Mouse (Mus musculus) limb, embryonic 10.5 days (tissue): ENCODE results near the gene Exoc4. TPM values are rescaled to one million over a fixed set of nuclear protein-coding genes. Genes with fewer than 3 reads are reported as not detected.

Source experiments
- DNase-seq: peaks from one replicate; pipeline ENCODE4 v3.0.0-alpha.2; 2017; ENCODE audit warnings: low spot score
- H3K27ac ChIP-seq: fragments of 300-500 bp; sonication (generic); 2 replicates; pipeline ENCODE4 v1.5.1; 2016; ENCODE audit warnings: mild to moderate bottlenecking
- H3K27me3 ChIP-seq: fragments of 300-500 bp; sonication (generic); 2 replicates; pipeline ENCODE4 v1.6.1; 2016; ENCODE audit warnings: low read depth, mild to moderate bottlenecking; ENCODE audit not compliant: poor library complexity, severe bottlenecking
- H3K36me3 ChIP-seq: fragments of 300-500 bp; sonication (generic); 2 replicates; pipeline ENCODE4 v1.6.1; 2016; ENCODE audit warnings: mild to moderate bottlenecking, moderate library complexity
- H3K4me1 ChIP-seq: fragments of 300-500 bp; sonication (generic); 2 replicates; pipeline ENCODE4 v1.6.1; 2016
- H3K4me3 ChIP-seq: fragments of 300-500 bp; sonication (generic); 2 replicates; pipeline ENCODE4 v1.5.1; 2016; ENCODE audit warnings: mild to moderate bottlenecking, moderate library complexity
- H3K9me3 ChIP-seq: fragments of 300-500 bp; sonication (generic); replicated peaks from 2 replicates; pipeline ENCODE4 v1.6.1; 2016; ENCODE audit warnings: mild to moderate bottlenecking
- WGBS: fragments of 180-500 bp; shearing (Covaris S2); methylation state at CpG from one replicate; pipeline ENCODE4 v1.1.7; 2016; 5-methylcytosine and 5-hydroxymethylcytosine counted together
- polyA plus RNA-seq: library from polyadenylated mRNA; unstranded; fragments of >200 nt; fragmentation: Nextera tagmentation; extraction: Ambion mirVana; gene quantifications from 2 replicates; pipeline ENCODE4 v1.2.1, GENCODE M21; 2016

The Exoc4 gene
- polyA plus RNA-seq, 1 experiment from 2014 or later = 28.7 TPM

DNA sequence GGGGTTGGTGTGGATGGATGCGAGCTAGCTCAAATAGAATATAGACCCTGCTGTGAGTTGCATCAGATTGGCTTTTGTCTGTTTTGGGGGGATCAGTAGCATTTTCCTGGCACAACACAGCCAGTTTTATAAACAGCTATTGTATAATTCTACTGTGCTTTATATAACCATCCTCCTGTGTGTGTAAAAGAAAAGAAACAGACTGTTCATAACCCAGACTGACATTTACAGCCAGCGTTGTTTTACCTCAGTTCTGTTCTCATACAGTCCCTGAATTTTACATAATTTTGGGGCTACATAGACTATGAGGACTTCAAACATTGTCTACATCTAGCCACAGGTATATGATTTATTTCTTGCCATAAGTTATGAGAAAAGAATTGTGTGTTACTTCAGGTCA lies 204.9 kb downstream of the Exoc4 start:
- H3K9me3 ChIP-seq = no peaks in the 10 kb centered on the region
- H3K27me3 ChIP-seq = no peaks in the 10 kb centered on the region
- WGBS = 97% methylated on average over 2 of the region's 2 CpGs
- H3K4me3 ChIP-seq = no peak overlapping the region
- H3K4me1 ChIP-seq = no peaks in the 10 kb centered on the region
- DNase-seq = no peak
- H3K36me3 ChIP-seq = no peaks in the 10 kb centered on the region
- no peak overlapping the region for H3K27ac ChIP-seq

DNA sequence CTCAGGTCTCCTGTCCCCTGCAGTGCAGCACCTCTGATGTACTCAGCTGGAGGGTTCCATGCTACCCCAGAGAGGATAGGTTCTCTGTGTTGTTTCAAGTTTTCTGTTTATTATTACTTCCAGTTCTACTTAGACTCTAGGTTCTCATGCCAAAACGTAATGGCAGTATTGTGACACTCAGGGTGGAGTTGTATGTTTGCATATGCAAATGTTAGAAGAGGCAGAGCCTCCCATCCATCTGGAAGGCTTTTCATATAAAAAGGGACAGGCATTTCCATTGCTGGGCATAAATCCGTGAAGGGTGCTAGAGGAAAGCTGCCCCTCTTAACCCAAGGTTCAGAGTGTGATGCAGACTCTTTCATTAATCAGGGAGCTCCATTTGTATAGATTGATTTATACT lies 205.5 kb downstream of the Exoc4 start:
- H3K27me3 ChIP-seq = no peaks in the 10 kb centered on the region
- no peak overlapping the region for H3K27ac ChIP-seq
- H3K4me1 ChIP-seq = no peaks in the 10 kb centered on the region
- H3K9me3 ChIP-seq = no peaks in the 10 kb centered on the region
- WGBS = 54% methylated on average over 2 of the region's 2 CpGs
- no peaks in the 10 kb centered on the region for H3K36me3 ChIP-seq
- no peak for DNase-seq
- no peak overlapping the region for H3K4me3 ChIP-seq

DNA sequence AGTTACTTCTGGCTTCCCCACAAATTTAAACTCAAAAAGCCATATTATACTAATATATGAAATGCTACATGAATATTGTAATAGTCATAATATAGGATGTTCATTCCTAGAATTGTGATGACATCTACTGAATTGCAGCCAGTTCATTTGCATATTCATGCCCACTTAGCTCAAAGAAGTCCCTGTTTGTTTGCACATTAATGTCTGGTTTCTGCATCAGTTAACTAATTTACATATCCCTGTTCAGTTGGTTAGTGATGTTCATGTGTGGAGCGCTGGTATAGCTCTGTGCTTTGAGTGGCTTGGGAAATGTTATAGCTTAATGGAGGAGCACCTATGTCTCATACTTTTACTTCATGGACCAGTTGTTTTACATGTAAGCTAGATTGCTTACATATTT lies 206.4 kb downstream of the Exoc4 start:
- 97% methylated on average over 1 of the region's 1 CpGs for whole genome bisulfite sequencing
- Histone ChIP-seq H3K27ac (no peak overlapping the region), H3K36me3 (no peaks in the 10 kb centered on the region), H3K4me3 (no peak overlapping the region), H3K4me1 (no peaks in the 10 kb centered on the region), H3K9me3 (no peaks in the 10 kb centered on the region), H3K27me3 (no peaks in the 10 kb centered on the region)
- no peak for DNase-seq

DNA sequence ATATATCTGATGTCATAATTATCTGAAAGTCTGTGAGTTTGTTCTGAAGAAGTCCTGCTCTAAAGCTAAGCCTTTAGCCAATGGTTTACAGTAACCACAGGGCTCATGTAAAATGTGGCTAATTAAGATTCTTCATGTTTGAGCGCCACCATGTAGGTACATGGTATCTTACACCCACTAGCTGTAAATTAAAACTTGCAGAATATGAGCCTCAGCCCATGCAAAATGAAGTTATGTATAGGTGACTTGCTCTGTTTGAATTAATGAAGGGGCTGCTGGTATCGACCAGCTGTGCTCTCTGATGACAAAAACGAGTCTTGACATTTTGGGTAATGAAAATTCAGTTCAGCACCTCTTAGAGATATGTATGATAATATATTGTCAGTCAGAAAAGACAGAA lies 216.0 kb downstream of the Exoc4 start:
- Histone ChIP-seq H3K9me3 (no peaks in the 10 kb centered on the region), H3K4me3 (no peak overlapping the region), H3K36me3 (no peaks in the 10 kb centered on the region), H3K27me3 (no peaks in the 10 kb centered on the region), H3K27ac (no peak overlapping the region), H3K4me1 (no peaks in the 10 kb centered on the region)
- WGBS = 81% methylated on average over 3 of the region's 3 CpGs
- DNase-seq = no peak

DNA sequence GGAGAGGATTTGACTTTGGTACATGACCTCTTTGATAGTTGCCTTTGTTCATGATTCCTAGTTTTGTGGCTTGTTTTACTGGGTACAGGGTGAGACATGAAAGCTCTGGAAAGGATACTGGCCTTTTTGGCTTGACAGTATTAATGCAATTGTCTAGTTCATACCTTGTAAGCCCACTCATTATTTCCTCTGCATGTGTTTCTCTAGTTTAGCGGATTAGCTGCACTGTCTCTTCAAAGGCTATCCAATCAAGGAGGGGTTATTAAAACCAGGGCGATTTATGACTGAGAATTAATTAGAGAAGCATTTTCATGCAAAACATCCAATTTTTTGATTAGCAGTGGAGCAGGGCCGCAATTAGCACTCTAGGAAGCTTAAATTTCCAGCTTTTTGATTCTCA lies 216.5 kb downstream of the Exoc4 start:
- H3K36me3 ChIP-seq = no peaks in the 10 kb centered on the region
- no peaks in the 10 kb centered on the region for H3K27me3 ChIP-seq
- 64% methylated on average over 3 of the region's 3 CpGs for WGBS
- no peaks in the 10 kb centered on the region for H3K9me3 ChIP-seq
- no peak overlapping the region for H3K27ac ChIP-seq
- H3K4me3 ChIP-seq = no peak overlapping the region
- no peaks in the 10 kb centered on the region for H3K4me1 ChIP-seq
- DNase-seq = no peak

DNA sequence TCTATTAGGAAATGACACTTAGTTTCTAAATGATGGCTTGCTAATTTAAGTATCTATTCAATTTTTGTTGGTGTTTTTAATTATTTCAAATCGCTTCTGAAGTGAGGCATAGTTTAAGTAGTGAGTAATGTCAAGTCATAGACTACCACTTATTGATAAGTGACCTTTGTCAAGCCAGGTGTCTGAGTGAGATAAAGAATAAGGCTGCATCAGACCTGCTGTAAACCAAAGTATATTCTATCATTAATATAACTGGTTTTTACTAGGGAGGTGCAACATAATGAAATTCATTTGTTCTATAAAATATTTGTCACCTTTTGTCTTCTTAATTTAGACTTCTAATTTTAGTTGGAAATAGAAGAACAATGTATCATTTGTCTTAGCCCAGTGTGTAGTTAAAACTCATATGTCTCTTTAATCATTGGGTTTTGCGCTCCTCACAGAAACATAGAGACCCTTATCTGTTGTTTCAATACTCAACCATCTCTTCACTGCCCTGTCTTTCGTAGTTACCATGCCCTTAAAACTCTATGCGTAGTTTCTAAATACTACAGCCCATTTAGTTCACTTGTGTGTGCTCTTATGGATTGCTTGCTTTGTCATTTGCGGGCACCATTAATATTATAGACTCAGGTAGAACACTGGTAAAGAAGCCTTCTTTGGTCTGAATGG lies 217.4 kb downstream of the Exoc4 start:
- no peak for DNase-seq
- Histone ChIP-seq H3K36me3 (no peaks in the 10 kb centered on the region), H3K27ac (no peak overlapping the region), H3K4me1 (no peaks in the 10 kb centered on the region), H3K4me3 (no peak overlapping the region), H3K27me3 (no peaks in the 10 kb centered on the region), H3K9me3 (no peaks in the 10 kb centered on the region)
- WGBS = 93% methylated on average over 5 of the region's 5 CpGs

DNA sequence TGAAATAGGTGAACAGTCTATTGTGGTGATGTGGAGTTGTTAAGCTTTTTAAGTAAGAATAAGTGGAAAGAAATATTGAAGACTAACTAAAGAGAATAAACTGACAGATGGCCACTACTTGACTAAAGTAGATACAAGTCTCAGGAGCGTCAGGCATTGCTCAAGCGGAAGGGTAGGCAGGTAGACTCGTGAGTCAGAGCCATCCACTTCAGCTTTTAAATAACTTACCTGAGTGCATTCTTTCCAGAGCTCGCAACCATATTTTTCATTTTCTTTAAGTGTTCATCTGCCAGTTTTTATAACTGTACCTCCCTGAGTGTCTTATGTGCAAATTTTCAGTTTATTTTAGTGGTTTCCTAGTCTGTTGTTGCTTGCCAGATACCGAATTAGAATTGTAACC lies 219.6 kb downstream of the Exoc4 start:
- H3K27ac ChIP-seq = no peak overlapping the region
- 92% methylated on average over 5 of the region's 5 CpGs for WGBS
- no peaks in the 10 kb centered on the region for H3K9me3 ChIP-seq
- no peaks in the 10 kb centered on the region for H3K27me3 ChIP-seq
- no peaks in the 10 kb centered on the region for H3K36me3 ChIP-seq
- no peaks in the 10 kb centered on the region for H3K4me1 ChIP-seq
- no peak overlapping the region for H3K4me3 ChIP-seq
- DNase-seq = no peak

DNA sequence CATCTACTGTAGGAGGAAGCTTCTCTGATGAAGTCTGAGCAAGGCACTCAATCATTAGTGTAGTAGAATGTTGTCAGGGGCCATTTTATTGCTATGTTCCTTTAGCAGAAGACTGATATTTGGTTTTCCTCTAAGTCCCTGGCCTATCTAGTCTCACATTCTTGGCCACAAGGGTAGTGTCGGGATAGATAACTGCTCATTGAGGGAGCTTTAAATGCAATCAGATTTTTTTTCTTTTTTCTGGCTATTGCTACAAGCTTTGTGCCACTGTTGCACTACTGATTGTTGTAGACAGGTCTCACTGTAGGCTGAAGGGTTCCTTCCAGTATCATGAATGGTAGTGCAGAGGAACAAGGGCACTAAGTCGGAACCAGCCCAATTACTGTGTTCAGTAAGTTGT lies 227.2 kb downstream of the Exoc4 start:
- no peak overlapping the region for H3K4me3 ChIP-seq
- no peaks in the 10 kb centered on the region for H3K9me3 ChIP-seq
- no peaks in the 10 kb centered on the region for H3K4me1 ChIP-seq
- no peak for DNase-seq
- H3K36me3 ChIP-seq = no peaks in the 10 kb centered on the region
- H3K27ac ChIP-seq = no peak overlapping the region
- WGBS = 90% methylated on average over 2 of the region's 2 CpGs
- H3K27me3 ChIP-seq = no peaks in the 10 kb centered on the region

DNA sequence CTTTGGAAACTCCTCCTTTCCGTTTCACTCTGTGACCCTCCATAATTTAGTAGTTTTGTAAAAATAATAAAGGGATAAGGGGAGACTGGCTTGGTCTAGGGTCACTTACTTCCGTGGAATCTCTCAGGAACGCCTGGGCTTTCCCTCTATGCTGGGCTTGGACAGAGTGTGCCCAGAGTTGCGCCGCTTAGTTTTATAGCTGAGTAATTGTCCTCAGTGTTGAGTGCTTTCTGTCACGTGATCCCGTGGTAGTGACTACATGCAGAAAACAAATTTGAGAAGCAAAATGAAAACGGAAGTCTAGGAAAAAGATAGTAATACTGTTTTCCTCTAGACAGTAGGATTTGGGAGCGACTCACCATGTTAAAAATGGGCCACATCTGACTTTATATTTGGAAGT lies 235.7 kb downstream of the Exoc4 start:
- H3K9me3 ChIP-seq = no peaks in the 10 kb centered on the region
- no peaks in the 10 kb centered on the region for H3K4me1 ChIP-seq
- H3K4me3 ChIP-seq = no peak overlapping the region
- H3K36me3 ChIP-seq = no peaks in the 10 kb centered on the region
- DNase-seq = no peak
- WGBS = 86% methylated on average over 9 of the region's 9 CpGs
- H3K27ac ChIP-seq = no peak overlapping the region
- H3K27me3 ChIP-seq = no peaks in the 10 kb centered on the region

DNA sequence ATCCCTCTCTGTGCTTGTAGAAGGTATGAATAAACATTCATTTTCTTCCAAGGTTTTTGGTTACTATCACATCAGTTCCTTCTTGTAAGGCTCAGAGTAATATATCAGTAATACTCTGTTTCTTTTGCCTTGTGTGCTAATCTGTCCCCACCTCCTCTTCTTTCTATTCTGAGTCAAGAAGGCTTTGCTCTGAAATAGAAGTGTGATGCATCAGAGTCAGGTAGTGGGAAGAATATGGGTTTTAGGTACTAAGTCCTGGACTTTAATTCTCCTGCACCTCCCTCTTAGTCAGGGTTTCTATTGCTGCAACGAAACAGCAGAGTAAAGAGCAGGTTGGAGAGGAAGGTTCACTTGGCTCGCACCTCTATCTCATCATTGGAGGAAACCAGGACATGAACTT lies 240.9 kb downstream of the Exoc4 start:
- H3K27ac ChIP-seq = no peak overlapping the region
- H3K4me3 ChIP-seq = no peak overlapping the region
- no peaks in the 10 kb centered on the region for H3K36me3 ChIP-seq
- H3K9me3 ChIP-seq = no peaks in the 10 kb centered on the region
- DNase-seq = no peak
- 96% methylated on average over 2 of the region's 2 CpGs for WGBS
- H3K27me3 ChIP-seq = no peaks in the 10 kb centered on the region
- no peaks in the 10 kb centered on the region for H3K4me1 ChIP-seq

DNA sequence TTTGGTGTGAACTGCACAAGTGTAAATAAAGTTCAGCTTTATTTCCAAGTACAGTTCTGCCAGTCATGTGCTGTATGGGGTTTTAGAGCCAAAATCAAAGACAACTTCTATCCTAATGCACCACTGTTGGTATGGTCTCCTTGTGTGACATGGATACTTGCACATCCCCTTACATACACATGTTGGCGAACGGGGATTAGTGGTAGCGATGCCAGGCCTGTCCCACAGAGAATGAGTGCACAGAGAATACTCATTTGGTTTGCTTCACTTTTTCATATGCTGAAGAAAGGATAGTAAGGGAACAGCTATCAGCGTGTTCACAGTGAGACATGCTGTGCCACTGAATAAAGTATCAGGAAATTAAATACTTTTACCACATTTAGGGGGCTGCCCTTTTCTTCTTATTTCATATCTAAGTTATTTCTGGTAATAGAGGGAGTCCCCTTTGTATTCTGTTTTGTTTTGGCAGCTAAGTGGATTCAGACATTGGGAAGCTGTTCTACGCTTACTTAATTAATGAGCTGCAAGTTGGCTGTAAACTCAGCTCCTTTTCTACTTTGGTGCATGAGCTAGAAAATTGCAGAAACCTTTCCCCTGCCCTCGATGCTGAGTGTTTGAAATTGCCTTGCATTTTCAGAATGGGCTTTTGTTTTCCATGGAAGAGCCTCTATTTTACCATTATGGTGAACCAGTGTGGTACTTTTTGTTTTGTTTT lies 247.4 kb downstream of the Exoc4 start:
- 77% methylated on average over 6 of the region's 6 CpGs for WGBS
- Histone ChIP-seq H3K27me3 (no peaks in the 10 kb centered on the region), H3K36me3 (peaks cover 5% of the 10 kb centered on the region; the same call in 1 of the 2 replicates), H3K27ac (peak overlapping the region; percentile 70; the same call in 1 of the 2 replicates), H3K4me3 (no peak overlapping the region), H3K4me1 (peaks cover 17% of the 10 kb centered on the region), H3K9me3 (no peaks in the 10 kb centered on the region)
- no peak for DNase-seq

DNA sequence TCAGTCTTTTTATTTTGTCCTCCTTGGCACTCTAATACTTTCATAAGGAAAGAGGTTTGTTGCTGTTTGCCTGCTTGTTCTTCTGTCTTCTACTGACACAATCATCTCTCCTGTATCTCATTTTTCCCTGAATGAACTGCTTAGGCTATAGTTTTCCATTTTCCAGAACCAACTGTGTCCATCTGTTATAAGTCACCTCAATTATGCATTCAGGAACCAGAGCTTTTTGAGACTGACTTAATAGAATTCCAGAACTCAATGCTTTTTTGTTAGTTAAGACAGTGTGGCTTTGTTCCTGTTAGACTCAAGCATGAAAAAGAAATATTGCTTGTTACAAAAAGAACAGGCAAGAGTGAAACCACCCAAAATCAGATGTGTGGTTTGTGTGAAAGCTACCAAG lies 248.5 kb downstream of the Exoc4 start:
- Histone ChIP-seq H3K36me3 (peaks cover 5% of the 10 kb centered on the region; the same call in 1 of the 2 replicates), H3K9me3 (no peaks in the 10 kb centered on the region), H3K27me3 (no peaks in the 10 kb centered on the region), H3K27ac (no peak overlapping the region), H3K4me1 (peaks cover 17% of the 10 kb centered on the region), H3K4me3 (no peak overlapping the region)
- no peak for DNase-seq

DNA sequence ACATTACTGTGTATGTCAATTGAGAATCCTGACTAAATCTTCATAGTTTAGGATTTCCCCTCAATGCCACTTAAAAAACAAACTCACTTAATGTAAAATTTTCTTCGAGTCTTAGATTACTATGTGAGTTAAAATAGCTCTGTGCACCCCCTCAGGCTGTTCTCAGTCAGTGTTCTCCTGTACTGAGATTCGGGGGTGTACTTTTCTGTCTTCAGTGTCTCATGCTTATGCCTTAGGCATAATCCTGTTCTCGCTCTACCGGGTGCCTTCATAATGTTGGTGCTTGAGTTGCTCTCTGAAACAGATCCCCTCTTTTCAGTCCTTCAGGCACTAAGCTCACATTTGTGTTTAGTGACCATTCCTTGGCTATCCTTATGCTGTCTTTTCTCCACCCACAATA lies 253.5 kb downstream of the Exoc4 start:
- DNase-seq = no peak
- WGBS = 85% methylated on average over 4 of the region's 4 CpGs
- Histone ChIP-seq H3K27me3 (no peaks in the 10 kb centered on the region), H3K27ac (no peak overlapping the region), H3K36me3 (peaks cover 5% of the 10 kb centered on the region; the same call in 1 of the 2 replicates), H3K4me3 (no peak overlapping the region), H3K4me1 (no peaks in the 10 kb centered on the region), H3K9me3 (no peaks in the 10 kb centered on the region)
